ENCODE assay signal across 22 mouse cellular contexts in genomic region chr5:138088366-138088765, GRCm38 (mm10). TPM values are rescaled to one million over a fixed set of nuclear protein-coding genes. Genes with fewer than 3 reads are reported as not detected.
DNase-seq lines count a peak whose midpoint lies in the region; ATAC-seq and TF ChIP-seq lines count a peak whose summit lies in the region.
"Had no signal": no experiment of that assay in that cellular context is flagged by ENCODE, and none has a peak within 500 bp of the region (broad histone marks: within the 10 kb centered on the region; RNA-seq: fewer than 3 reads in every experiment).

No protein-coding gene starts in this region.

- 58% methylated on average over 3 of the region's 3 CpGs for WGBS in kidney, postnatal 0 days
- WGBS in small intestine, adult 2 months = 31% methylated on average over 3 of the region's 3 CpGs

- no peaks in the 10 kb centered on the region for H3K27me3 ChIP-seq in kidney, postnatal 0 days (ENCODE audit: insufficient read depth, low read length)
- H3K27me3 ChIP-seq in small intestine, adult 2 months (ENCODE audit: control insufficient read depth, insufficient read depth, low read length) = no peaks in the 10 kb centered on the region
- H3K27me3 ChIP-seq: embryonic facial prominence, embryonic 15.5 days; megakaryocyte, embryonic 14.5 days had no signal

- H3K36me3 ChIP-seq in kidney, postnatal 0 days (ENCODE audit: insufficient read depth, low read length) = peaks cover 2% of the 10 kb centered on the region; the same call in 1 of the 2 replicates
- peaks cover 9% of the 10 kb centered on the region for H3K36me3 ChIP-seq in small intestine, adult 2 months (ENCODE audit: control insufficient read depth, insufficient read depth, low read length)

- TF ChIP-seq CTCF in kidney, postnatal 0 days (IDR thresholded peaks at IDR 0.05; ENCODE audit: low read depth) = no peak
- no peak for TF ChIP-seq CTCF in small intestine, adult 2 months (IDR thresholded peaks at IDR 0.05; ENCODE audit: extremely low read depth, insufficient read length, insufficient replicate concordance, low read depth, low read length)

- no peaks in the 10 kb centered on the region for H3K9me3 ChIP-seq in kidney, postnatal 0 days (replicated peaks; ENCODE audit: low read length)
- H3K9me3 ChIP-seq: embryonic facial prominence, embryonic 15.5 days; forebrain, embryonic 10.5 days; heart, embryonic 10.5 days; limb, embryonic 10.5 days; megakaryocyte, embryonic 14.5 days had no signal

- peak overlapping the region; percentile 87 for H3K27ac ChIP-seq in kidney, postnatal 0 days
- peak overlapping the region; percentile 89 for H3K27ac ChIP-seq in small intestine, adult 2 months (ENCODE audit: insufficient read depth, low read depth, low read length)
- H3K27ac ChIP-seq: embryonic facial prominence, embryonic 15.5 days; forebrain, embryonic 10.5 days; heart, embryonic 10.5 days; limb, embryonic 10.5 days had no signal

- no peak overlapping the region for H3K4me3 ChIP-seq in kidney, postnatal 0 days (replicated peaks; ENCODE audit: low read depth, low read length)
- H3K4me3 ChIP-seq in small intestine, adult 2 months (ENCODE audit: low read depth, low read length) = no peak overlapping the region
- H3K4me3 ChIP-seq: embryonic facial prominence, embryonic 15.5 days; forebrain, embryonic 10.5 days; heart, embryonic 10.5 days; limb, embryonic 10.5 days; megakaryocyte, embryonic 14.5 days had no signal

- 0 out of 2 replicates have a peak, but pooled peaks have one; percentile 17 for ATAC-seq in kidney, postnatal 0 days (replicated peaks; ENCODE audit: low FRiP score, low read depth)
- ATAC-seq in activated CD4-positive, CD25-positive, alpha-beta regulatory T cell, adult 4 months = no peak
- ATAC-seq: hindbrain, embryonic 16.5 days had no signal

- no peak overlapping the region for H3K9ac ChIP-seq in kidney, postnatal 0 days (ENCODE audit: low read depth, low read length)
- H3K9ac ChIP-seq: embryonic facial prominence, embryonic 15.5 days had no signal

- peak overlapping the region; percentile 26; the same call in 1 of the 2 replicates for H3K4me2 ChIP-seq in kidney, postnatal 0 days (ENCODE audit: low read length)
- H3K4me2 ChIP-seq: embryonic facial prominence, embryonic 15.5 days had no signal

- 0 out of 2 replicates have a peak, but pooled peaks cover 9% of the 10 kb centered on the region for H3K4me1 ChIP-seq in kidney, postnatal 0 days (replicated peaks; ENCODE audit: insufficient read depth, low read length)
- peaks cover 14% of the 10 kb centered on the region; the same call in 1 of the 2 replicates for H3K4me1 ChIP-seq in small intestine, adult 2 months (ENCODE audit: control insufficient read depth, insufficient read depth, insufficient read length, low read length)
- H3K4me1 ChIP-seq: heart, embryonic 10.5 days had no signal

- no peak for TF ChIP-seq POLR2A in small intestine, adult 2 months (IDR thresholded peaks at IDR 0.05; ENCODE audit: low read depth, low read length)

- DNase-seq in lung, postnatal 36 days = peak; percentile 15
- DNase-seq in lung, postnatal 10 days = no peak
- DNase-seq in kidney, adult 18-20 months = peak; percentile 54
- DNase-seq in kidney, postnatal 0 days (ENCODE audit: low spot score) = no peak
- DNase-seq in layer of hippocampus, adult 9-11 months = no peak
- DNase-seq: cerebellum, postnatal 10 days; embryo, embryonic 11 days; gastrocnemius, postnatal 36 days; heart, postnatal 10 days; lung, adult 2 months; thymus, postnatal 25 days had no signal

RNA-seq across cellular contexts. Expression of gene Zkscan1, which starts 3.5 kb away (rescaled TPM):
- polyA plus RNA-seq in kidney, postnatal 0 days (2015; fragmentation: Nextera tagmentation; extraction: Ambion mirVana) = 17.2 and 17.8 TPM in 2 replicates
- polyA plus RNA-seq in small intestine, adult 2 months (2012; rRNA removed) = 0.63 and 1.4 TPM in 2 replicates
- 10 to 100 TPM; 10.9 to 11.8 TPM for polyA plus RNA-seq in activated CD4-positive, CD25-positive, alpha-beta regulatory T cell, adult 4 months (2017; shearing (Covaris generic))

RNA-seq across cellular contexts. Expression of gene Zscan21, which starts 28.3 kb away (rescaled TPM):
- 45.3 and 49.6 TPM in 2 replicates for polyA plus RNA-seq in kidney, postnatal 0 days (2015; fragmentation: Nextera tagmentation; extraction: Ambion mirVana)
- polyA plus RNA-seq in small intestine, adult 2 months (2012; rRNA removed) = 2.5 and 3.2 TPM in 2 replicates
- 10 to 100 TPM; 17.9 TPM for polyA plus RNA-seq in activated CD4-positive, CD25-positive, alpha-beta regulatory T cell, adult 4 months (2017; shearing (Covaris generic))

RNA-seq across cellular contexts. Expression of gene Smok3c, which starts 35.4 kb away (rescaled TPM):
- polyA plus RNA-seq in kidney, postnatal 0 days (2015; fragmentation: Nextera tagmentation; extraction: Ambion mirVana) = not detected in 2 replicates
- polyA plus RNA-seq in small intestine, adult 2 months (2012; rRNA removed) = not detected in 2 replicates
- not detected for polyA plus RNA-seq in activated CD4-positive, CD25-positive, alpha-beta regulatory T cell, adult 4 months (2017; shearing (Covaris generic))
- polyA plus RNA-seq: embryonic facial prominence, embryonic 15.5 days; forebrain, embryonic 10.5 days; heart, embryonic 10.5 days; hindbrain, embryonic 16.5 days; limb, embryonic 10.5 days; lung, adult 2 months; midbrain, postnatal 0 days; neural tube, embryonic 11.5 days; spleen, adult 2 months had no signal

Comparison
In these comparisons a context has a peak if more than half of its experiments do, and no peak if none do; other contexts are left out.
1. DNase-seq: peak in lung, postnatal 36 days (single experiment) and kidney, adult 18-20 months (single experiment); none in lung, postnatal 10 days (single experiment), kidney, postnatal 0 days (single experiment) and layer of hippocampus, adult 9-11 months (single experiment).